Mouse (Mus musculus): ENCODE data around the gene Ank3. TPM values are rescaled to one million over a fixed set of nuclear protein-coding genes. Genes with fewer than 3 reads are reported as not detected.
A peak's percentile ranks its signal among the peaks of the same experiment; 100 is the strongest.

Ank3 gene
- total and polyA plus RNA-seq, 2 experiments from 2014 or later: 66.6 to 253 TPM

- Histone ChIP-seq H3K27me3 (ENCODE audit: insufficient read depth, low read length) (no peaks in the 10 kb centered on the region), H3K36me3 (ENCODE audit: insufficient read depth, low read length) (peaks cover 64% of the 10 kb centered on the region), H3K9me3 (ENCODE audit: low read length) (no peaks in the 10 kb centered on the region; the same call in 1 of the 2 replicates), H3K27ac (ENCODE audit: low read depth, low read length) (no peak overlapping the region), H3K4me3 (ENCODE audit: low read depth, low read length) (no peak overlapping the region), H3K9ac (replicated peaks; ENCODE audit: low read length, poor library complexity, severe bottlenecking) (no peak overlapping the region), H3K4me2 (ENCODE audit: low read depth, low read length, poor library complexity, severe bottlenecking) (no peak overlapping the region), H3K4me1 (ENCODE audit: insufficient read depth, low read length) (no peaks in the 10 kb centered on the region)
- ATAC-seq (ENCODE audit: low FRiP score): no peak
- DNase-seq (ENCODE audit: low spot score): no peak
- 94% methylated on average over 11 of the region's 11 CpGs for WGBS
- TF ChIP-seq CTCF (IDR thresholded peaks at IDR 0.05): no peak
These were observed 588.9 kb downstream of the Ank3 start for GRCm38 (mm10) chr10:69987496-69987895.

GRCm38 (mm10) chr10:69997082-69997481 is 598.5 kb downstream of the Ank3 start:
- H3K4me2 ChIP-seq (ENCODE audit: low read depth, low read length, poor library complexity, severe bottlenecking): no peak overlapping the region
- no peaks in the 10 kb centered on the region for H3K4me1 ChIP-seq (ENCODE audit: insufficient read depth, low read length)
- H3K27me3 ChIP-seq (ENCODE audit: insufficient read depth, low read length): no peaks in the 10 kb centered on the region
- DNase-seq (ENCODE audit: low spot score): no peak
- no peak overlapping the region for H3K4me3 ChIP-seq (ENCODE audit: low read depth, low read length)
- H3K36me3 ChIP-seq (ENCODE audit: insufficient read depth, low read length): peaks cover 43% of the 10 kb centered on the region
- TF ChIP-seq CTCF (IDR thresholded peaks at IDR 0.05): no peak
- no peak overlapping the region for H3K9ac ChIP-seq (replicated peaks; ENCODE audit: low read length, poor library complexity, severe bottlenecking)
- ATAC-seq (ENCODE audit: low FRiP score): no peak
- 87% methylated on average over 8 of the region's 8 CpGs for WGBS
- H3K9me3 ChIP-seq (ENCODE audit: low read length): no peaks in the 10 kb centered on the region
- H3K27ac ChIP-seq (ENCODE audit: low read depth, low read length): no peak overlapping the region

- H3K4me3 ChIP-seq (ENCODE audit: low read depth, low read length): no peak overlapping the region
- peak; percentile 60 for TF ChIP-seq CTCF (IDR thresholded peaks at IDR 0.05)
- no peak for ATAC-seq (ENCODE audit: low FRiP score)
- no peak overlapping the region for H3K4me2 ChIP-seq (ENCODE audit: low read depth, low read length, poor library complexity, severe bottlenecking)
- no peak overlapping the region for H3K27ac ChIP-seq (ENCODE audit: low read depth, low read length)
- WGBS: 89% methylated on average over 5 of the region's 5 CpGs
- H3K9ac ChIP-seq (replicated peaks; ENCODE audit: low read length, poor library complexity, severe bottlenecking): no peak overlapping the region
- no peaks in the 10 kb centered on the region for H3K9me3 ChIP-seq (ENCODE audit: low read length)
- H3K4me1 ChIP-seq (ENCODE audit: insufficient read depth, low read length): no peaks in the 10 kb centered on the region
- no peak for DNase-seq (ENCODE audit: low spot score)
- H3K36me3 ChIP-seq (ENCODE audit: insufficient read depth, low read length): peaks cover 38% of the 10 kb centered on the region
- H3K27me3 ChIP-seq (ENCODE audit: insufficient read depth, low read length): no peaks in the 10 kb centered on the region
These were observed 605.5 kb downstream of the Ank3 start for GRCm38 (mm10) chr10:70004058-70004457.

- Histone ChIP-seq H3K27me3 (ENCODE audit: insufficient read depth, low read length) (no peaks in the 10 kb centered on the region), H3K4me2 (ENCODE audit: low read depth, low read length, poor library complexity, severe bottlenecking) (no peak overlapping the region), H3K4me3 (ENCODE audit: low read depth, low read length) (no peak overlapping the region), H3K9me3 (ENCODE audit: low read length) (no peaks in the 10 kb centered on the region), H3K4me1 (ENCODE audit: insufficient read depth, low read length) (no peaks in the 10 kb centered on the region), H3K36me3 (ENCODE audit: insufficient read depth, low read length) (peaks cover 38% of the 10 kb centered on the region), H3K9ac (replicated peaks; ENCODE audit: low read length, poor library complexity, severe bottlenecking) (no peak overlapping the region), H3K27ac (ENCODE audit: low read depth, low read length) (no peak overlapping the region)
- 95% methylated on average over 15 of the region's 15 CpGs for WGBS
- no peak for TF ChIP-seq CTCF (IDR thresholded peaks at IDR 0.05)
- ATAC-seq (ENCODE audit: low FRiP score) (no peak), DNase-seq (ENCODE audit: low spot score) (no peak)
These were observed 606.3 kb downstream of the Ank3 start for GRCm38 (mm10) chr10:70004831-70005230.

GRCm38 (mm10) chr10:70006380-70006779 is 607.8 kb downstream of the Ank3 start:
- Histone ChIP-seq H3K9ac (replicated peaks; ENCODE audit: low read length, poor library complexity, severe bottlenecking) (no peak overlapping the region), H3K27ac (ENCODE audit: low read depth, low read length) (no peak overlapping the region), H3K27me3 (ENCODE audit: insufficient read depth, low read length) (no peaks in the 10 kb centered on the region), H3K9me3 (ENCODE audit: low read length) (no peaks in the 10 kb centered on the region), H3K36me3 (ENCODE audit: insufficient read depth, low read length) (peaks cover 36% of the 10 kb centered on the region), H3K4me3 (ENCODE audit: low read depth, low read length) (no peak overlapping the region), H3K4me2 (ENCODE audit: low read depth, low read length, poor library complexity, severe bottlenecking) (no peak overlapping the region), H3K4me1 (ENCODE audit: insufficient read depth, low read length) (no peaks in the 10 kb centered on the region)
- DNase-seq (ENCODE audit: low spot score) (no peak), ATAC-seq (ENCODE audit: low FRiP score) (no peak)
- WGBS: 71% methylated on average over 9 of the region's 9 CpGs
- TF ChIP-seq CTCF (IDR thresholded peaks at IDR 0.05): no peak

- Histone ChIP-seq H3K4me1 (ENCODE audit: insufficient read depth, low read length) (no peaks in the 10 kb centered on the region), H3K9me3 (ENCODE audit: low read length) (no peaks in the 10 kb centered on the region), H3K27me3 (ENCODE audit: insufficient read depth, low read length) (no peaks in the 10 kb centered on the region), H3K4me2 (ENCODE audit: low read depth, low read length, poor library complexity, severe bottlenecking) (no peak overlapping the region), H3K27ac (ENCODE audit: low read depth, low read length) (no peak overlapping the region), H3K9ac (replicated peaks; ENCODE audit: low read length, poor library complexity, severe bottlenecking) (no peak overlapping the region), H3K36me3 (ENCODE audit: insufficient read depth, low read length) (peaks cover 18% of the 10 kb centered on the region; the same call in 1 of the 2 replicates), H3K4me3 (ENCODE audit: low read depth, low read length) (no peak overlapping the region)
- DNase-seq (ENCODE audit: low spot score): no peak
- ATAC-seq (ENCODE audit: low FRiP score): no peak
- no peak for TF ChIP-seq CTCF (IDR thresholded peaks at IDR 0.05)
- 79% methylated on average over 5 of the region's 5 CpGs for WGBS
These were observed 613.2 kb downstream of the Ank3 start for GRCm38 (mm10) chr10:70011738-70012137.
